Mouse (Mus musculus): ENCODE data around the gene Tshz2. TPM values are rescaled to one million over a fixed set of nuclear protein-coding genes. Genes with fewer than 3 reads are reported as not detected.

Tshz2 gene
- polyA plus RNA-seq, 1 experiment = 4.5 TPM

- H3K36me3 ChIP-seq (ENCODE audit: control insufficient read depth, insufficient read depth, low read length) = no peaks in the 10 kb centered on the region
- H3K27ac ChIP-seq (ENCODE audit: control insufficient read depth, insufficient read depth, low read depth, low read length) = no peak overlapping the region
- TF ChIP-seq CTCF (IDR thresholded peaks at IDR 0.05; ENCODE audit: control insufficient read depth, insufficient read depth, insufficient replicate concordance, low read depth, low read length) (no peak), POLR2A (IDR thresholded peaks at IDR 0.05; ENCODE audit: control insufficient read depth, low read depth, low read length) (no peak)
These were observed 229.9 kb downstream of the Tshz2 start for GRCm38 (mm10) chr2:169862701-169863100.

DNA sequence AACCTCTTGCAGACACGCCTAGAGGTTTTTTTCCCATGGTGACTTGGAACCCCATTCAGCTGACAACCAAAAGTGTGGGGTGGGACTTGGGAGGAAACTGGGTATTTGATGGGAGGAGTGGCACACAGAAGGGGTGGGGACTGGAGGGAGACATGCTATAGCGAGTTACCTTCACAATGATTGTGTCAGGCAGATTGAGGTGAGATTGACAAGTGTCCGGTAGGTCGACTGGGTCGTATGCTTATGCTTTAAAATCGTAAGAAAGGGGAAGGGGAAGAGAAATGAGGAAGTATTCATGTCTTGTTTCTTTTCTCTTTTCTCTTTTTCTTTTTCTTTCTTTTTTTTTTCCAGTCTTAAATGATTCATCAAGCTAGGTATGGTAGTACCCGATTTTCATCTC, 236.7 kb downstream of the Tshz2 start:
- no peak overlapping the region for H3K4me3 ChIP-seq (ENCODE audit: control insufficient read depth, low read depth, low read length)
- TF ChIP-seq POLR2A (IDR thresholded peaks at IDR 0.05; ENCODE audit: control insufficient read depth, low read depth, low read length) = no peak
- no peak for TF ChIP-seq CTCF (IDR thresholded peaks at IDR 0.05; ENCODE audit: control insufficient read depth, insufficient read depth, insufficient replicate concordance, low read depth, low read length)
- no peaks in the 10 kb centered on the region for H3K27me3 ChIP-seq (ENCODE audit: control insufficient read depth, insufficient read depth, low read length)
- no peaks in the 10 kb centered on the region for H3K36me3 ChIP-seq (ENCODE audit: control insufficient read depth, insufficient read depth, low read length)
- H3K4me1 ChIP-seq (ENCODE audit: control insufficient read depth, insufficient read depth, low read length) = no peaks in the 10 kb centered on the region; the same call in 1 of the 2 replicates
- no peak overlapping the region for H3K27ac ChIP-seq (ENCODE audit: control insufficient read depth, insufficient read depth, low read depth, low read length)

More at GRCm38 (mm10) chr2:169862701-169863100, 229.9 kb downstream of the Tshz2 start:
- Histone ChIP-seq H3K27me3 (ENCODE audit: control insufficient read depth, insufficient read depth, low read length) (no peaks in the 10 kb centered on the region), H3K4me1 (ENCODE audit: control insufficient read depth, insufficient read depth, low read length) (no peaks in the 10 kb centered on the region), H3K4me3 (ENCODE audit: control insufficient read depth, low read depth, low read length) (no peak overlapping the region)

DNA sequence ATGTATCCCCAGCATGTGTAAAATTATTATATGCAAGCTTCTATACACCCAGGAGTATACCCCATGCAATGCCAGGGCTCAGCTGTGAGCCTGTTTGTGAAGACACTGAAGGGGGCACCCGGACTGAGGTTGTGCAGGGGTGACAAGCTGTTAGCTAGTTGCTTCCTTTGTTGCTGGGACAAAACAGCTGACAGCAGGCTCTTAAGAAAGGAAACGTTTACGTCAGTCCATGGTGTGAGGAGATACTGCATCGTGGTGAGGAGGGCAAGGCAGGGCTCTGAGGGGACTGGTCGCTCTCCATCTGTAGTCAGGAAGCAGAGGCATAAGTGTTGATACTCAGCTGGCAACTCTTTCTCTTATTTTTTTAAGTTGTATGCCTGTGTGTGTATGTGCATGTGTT, 237.7 kb downstream of the Tshz2 start:
- no peaks in the 10 kb centered on the region for H3K27me3 ChIP-seq (ENCODE audit: control insufficient read depth, insufficient read depth, low read length)
- no peaks in the 10 kb centered on the region for H3K36me3 ChIP-seq (ENCODE audit: control insufficient read depth, insufficient read depth, low read length)
- no peak for TF ChIP-seq CTCF (IDR thresholded peaks at IDR 0.05; ENCODE audit: control insufficient read depth, insufficient read depth, insufficient replicate concordance, low read depth, low read length)
- TF ChIP-seq POLR2A (IDR thresholded peaks at IDR 0.05; ENCODE audit: control insufficient read depth, low read depth, low read length) = no peak
- H3K27ac ChIP-seq (ENCODE audit: control insufficient read depth, insufficient read depth, low read depth, low read length) = no peak overlapping the region
- no peaks in the 10 kb centered on the region; the same call in 1 of the 2 replicates for H3K4me1 ChIP-seq (ENCODE audit: control insufficient read depth, insufficient read depth, low read length)
- H3K4me3 ChIP-seq (ENCODE audit: control insufficient read depth, low read depth, low read length) = no peak overlapping the region

- H3K4me3 ChIP-seq (ENCODE audit: control insufficient read depth, low read depth, low read length) = no peak overlapping the region
- H3K4me1 ChIP-seq (ENCODE audit: control insufficient read depth, insufficient read depth, low read length) = no peaks in the 10 kb centered on the region; the same call in 1 of the 2 replicates
- no peaks in the 10 kb centered on the region for H3K36me3 ChIP-seq (ENCODE audit: control insufficient read depth, insufficient read depth, low read length)
- no peaks in the 10 kb centered on the region for H3K27me3 ChIP-seq (ENCODE audit: control insufficient read depth, insufficient read depth, low read length)
- TF ChIP-seq POLR2A (IDR thresholded peaks at IDR 0.05; ENCODE audit: control insufficient read depth, low read depth, low read length) (no peak), CTCF (IDR thresholded peaks at IDR 0.05; ENCODE audit: control insufficient read depth, insufficient read depth, insufficient replicate concordance, low read depth, low read length) (no peak)
- no peak overlapping the region for H3K27ac ChIP-seq (ENCODE audit: control insufficient read depth, insufficient read depth, low read depth, low read length)
These were observed 238.7 kb downstream of the Tshz2 start for GRCm38 (mm10) chr2:169871436-169872060.

DNA sequence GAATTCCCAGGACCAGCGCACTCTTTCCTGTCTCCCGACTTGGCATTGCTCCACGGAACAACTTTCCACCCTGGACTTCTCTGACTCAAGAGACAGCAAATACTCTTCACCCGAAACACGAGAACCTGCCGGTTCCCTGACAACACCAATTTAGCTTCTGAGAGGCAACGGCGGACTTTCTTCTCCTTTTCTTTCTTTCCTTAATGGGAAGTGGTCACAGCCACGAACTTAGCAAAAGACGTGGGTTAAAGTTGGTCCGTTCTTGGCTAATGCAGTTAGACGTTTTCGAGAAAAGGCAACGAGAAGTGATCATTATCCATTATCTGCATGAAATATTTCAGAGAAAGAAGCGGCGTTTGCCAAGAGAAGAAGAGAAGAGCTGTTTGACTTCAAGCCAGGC, 240.6 kb downstream of the Tshz2 start:
- no peaks in the 10 kb centered on the region for H3K27me3 ChIP-seq (ENCODE audit: control insufficient read depth, insufficient read depth, low read length)
- no peak overlapping the region for H3K4me3 ChIP-seq (ENCODE audit: control insufficient read depth, low read depth, low read length)
- no peak for TF ChIP-seq CTCF (IDR thresholded peaks at IDR 0.05; ENCODE audit: control insufficient read depth, insufficient read depth, insufficient replicate concordance, low read depth, low read length)
- no peak for TF ChIP-seq POLR2A (IDR thresholded peaks at IDR 0.05; ENCODE audit: control insufficient read depth, low read depth, low read length)
- H3K36me3 ChIP-seq (ENCODE audit: control insufficient read depth, insufficient read depth, low read length) = no peaks in the 10 kb centered on the region
- peak overlapping the region; percentile 7; the same call in 1 of the 2 replicates for H3K27ac ChIP-seq (ENCODE audit: control insufficient read depth, insufficient read depth, low read depth, low read length)
- H3K4me1 ChIP-seq (ENCODE audit: control insufficient read depth, insufficient read depth, low read length) = no peaks in the 10 kb centered on the region; the same call in 1 of the 2 replicates

GRCm38 (mm10) chr2:169887921-169888320, 255.1 kb downstream of the Tshz2 start:
- Histone ChIP-seq H3K4me3 (ENCODE audit: control insufficient read depth, low read depth, low read length) (no peak overlapping the region), H3K27ac (ENCODE audit: control insufficient read depth, insufficient read depth, low read depth, low read length) (no peak overlapping the region), H3K36me3 (ENCODE audit: control insufficient read depth, insufficient read depth, low read length) (no peaks in the 10 kb centered on the region)

DNA sequence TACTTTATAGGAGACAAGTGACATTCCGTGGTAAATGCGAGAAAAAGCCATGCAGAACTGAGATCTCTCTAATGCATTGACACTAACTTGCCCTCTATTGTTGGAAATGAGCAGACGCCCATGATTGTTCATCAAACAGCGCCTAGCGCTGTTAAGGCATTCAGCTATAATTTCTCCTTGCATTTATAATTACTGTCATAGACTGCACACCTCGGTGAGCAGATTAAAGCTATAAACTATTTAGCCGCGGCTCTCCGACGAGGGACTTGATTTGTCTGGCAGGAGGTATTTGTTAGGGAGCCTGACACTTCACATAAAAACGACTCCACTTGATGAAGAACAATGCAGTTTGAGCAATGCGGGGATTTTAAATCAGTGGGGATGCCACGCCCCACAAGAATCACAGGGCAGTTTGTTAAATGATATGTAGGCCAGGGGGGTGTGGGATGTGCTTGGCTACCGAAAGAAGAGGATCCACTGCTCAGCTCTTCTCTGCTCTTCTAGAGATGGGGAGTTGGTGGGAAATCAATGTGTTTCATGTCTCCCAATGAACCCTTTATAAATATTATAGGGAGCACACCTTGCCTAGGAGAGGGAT, 259.7 kb downstream of the Tshz2 start:
- Histone ChIP-seq H3K4me3 (ENCODE audit: control insufficient read depth, low read depth, low read length) (no peak overlapping the region), H3K4me1 (ENCODE audit: control insufficient read depth, insufficient read depth, low read length) (no peaks in the 10 kb centered on the region), H3K27me3 (ENCODE audit: control insufficient read depth, insufficient read depth, low read length) (no peaks in the 10 kb centered on the region), H3K27ac (ENCODE audit: control insufficient read depth, insufficient read depth, low read depth, low read length) (no peak overlapping the region), H3K36me3 (ENCODE audit: control insufficient read depth, insufficient read depth, low read length) (no peaks in the 10 kb centered on the region)
- no peak for TF ChIP-seq POLR2A (IDR thresholded peaks at IDR 0.05; ENCODE audit: control insufficient read depth, low read depth, low read length)
- no peak for TF ChIP-seq CTCF (IDR thresholded peaks at IDR 0.05; ENCODE audit: control insufficient read depth, insufficient read depth, insufficient replicate concordance, low read depth, low read length)

More at GRCm38 (mm10) chr2:169887921-169888320, 255.1 kb downstream of the Tshz2 start:
- H3K27me3 ChIP-seq (ENCODE audit: control insufficient read depth, insufficient read depth, low read length) = no peaks in the 10 kb centered on the region
- TF ChIP-seq POLR2A (IDR thresholded peaks at IDR 0.05; ENCODE audit: control insufficient read depth, low read depth, low read length) (no peak), CTCF (IDR thresholded peaks at IDR 0.05; ENCODE audit: control insufficient read depth, insufficient read depth, insufficient replicate concordance, low read depth, low read length) (no peak)
- H3K4me1 ChIP-seq (ENCODE audit: control insufficient read depth, insufficient read depth, low read length) = peaks cover 4% of the 10 kb centered on the region; the same call in 1 of the 2 replicates
